Mouse (Mus musculus) telencephalon, adult 2 months (tissue): ENCODE data around the gene Mpi.

ENCODE experiments used
- DNase-seq: peaks from one replicate; pipeline ENCODE4 v3.0.0-alpha.2; 2011; ENCODE audit warnings: low read depth, low spot score

The Mpi gene

DNA sequence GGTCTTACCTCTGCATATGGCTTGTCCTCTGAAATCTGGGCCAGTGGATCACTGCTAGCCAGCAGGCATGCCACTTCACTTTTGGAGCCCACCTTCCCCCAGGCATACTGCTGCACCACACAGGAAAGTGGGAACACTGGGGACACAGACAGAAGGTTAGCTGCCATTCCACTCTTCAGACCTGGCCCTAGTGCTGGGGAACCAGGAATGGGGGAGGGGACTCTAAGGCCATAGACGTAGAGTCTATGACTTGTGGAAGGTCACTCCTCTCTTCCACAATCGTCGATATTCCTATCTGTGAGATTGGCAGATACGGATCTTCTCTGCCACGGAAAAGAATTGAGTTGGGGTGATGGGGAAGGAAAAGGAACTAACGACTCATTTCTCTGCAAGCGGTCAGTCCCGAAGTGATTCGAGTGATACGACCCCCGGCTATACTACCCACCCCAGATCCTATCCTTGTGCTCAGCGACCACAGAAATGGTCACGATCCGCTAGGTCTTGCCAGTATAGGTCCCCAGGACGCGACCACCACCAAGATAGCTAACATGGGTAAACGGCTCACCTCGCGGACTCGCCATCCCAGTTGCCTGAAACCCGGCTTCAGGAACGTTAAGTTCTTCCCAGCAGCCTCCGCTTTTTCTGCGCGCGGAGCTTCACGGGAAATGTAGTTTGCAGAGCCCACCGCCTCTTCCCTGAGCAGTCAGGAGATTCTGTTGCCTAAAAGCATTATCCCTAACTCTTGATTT is at the start of gene Mpi:
Mpi (minus strand) TSS at position 625 of the 749 bp plus-strand sequence.
- peak; percentile 76 for DNase-seq

DNA sequence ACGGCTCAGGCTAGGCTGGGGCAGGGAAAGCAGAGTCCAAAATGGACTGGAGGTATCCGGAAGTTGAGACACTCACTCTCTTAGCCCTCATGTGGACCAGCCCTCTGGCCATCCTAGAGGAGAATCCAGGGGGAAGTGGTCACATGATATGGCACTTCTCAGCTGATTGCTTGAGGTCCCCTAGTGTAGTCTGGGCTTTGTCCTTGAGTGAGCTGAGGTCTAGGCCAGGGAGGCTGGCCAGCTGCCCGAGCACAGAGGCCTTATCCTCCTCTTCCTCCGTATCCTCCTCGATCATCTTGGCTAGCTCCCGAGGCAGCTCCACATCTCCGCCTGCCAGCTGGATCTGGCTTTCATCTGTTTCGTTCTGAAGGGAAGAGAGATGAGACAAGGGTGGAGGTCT is 49.5 kb upstream of the Mpi start:
- no peak for DNase-seq

DNA sequence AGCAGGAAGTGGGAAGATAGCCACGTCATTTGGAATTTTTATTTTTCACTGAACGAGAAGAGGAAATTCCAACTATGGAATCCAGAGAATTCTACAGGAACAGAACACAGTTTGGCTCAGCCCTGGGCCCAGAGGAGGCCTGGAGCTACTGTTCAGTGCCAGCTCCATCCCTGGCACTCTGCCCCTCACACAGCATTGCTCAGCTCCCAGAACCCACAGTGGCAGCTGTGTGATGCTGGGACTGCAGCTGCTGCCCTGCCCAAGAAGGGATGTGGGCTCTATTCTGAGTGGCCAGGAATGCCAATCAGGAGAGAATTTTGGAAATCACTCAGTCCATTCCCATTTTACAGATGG is 48.8 kb upstream of the Mpi start:
- DNase-seq, result peak; percentile 75

DNA sequence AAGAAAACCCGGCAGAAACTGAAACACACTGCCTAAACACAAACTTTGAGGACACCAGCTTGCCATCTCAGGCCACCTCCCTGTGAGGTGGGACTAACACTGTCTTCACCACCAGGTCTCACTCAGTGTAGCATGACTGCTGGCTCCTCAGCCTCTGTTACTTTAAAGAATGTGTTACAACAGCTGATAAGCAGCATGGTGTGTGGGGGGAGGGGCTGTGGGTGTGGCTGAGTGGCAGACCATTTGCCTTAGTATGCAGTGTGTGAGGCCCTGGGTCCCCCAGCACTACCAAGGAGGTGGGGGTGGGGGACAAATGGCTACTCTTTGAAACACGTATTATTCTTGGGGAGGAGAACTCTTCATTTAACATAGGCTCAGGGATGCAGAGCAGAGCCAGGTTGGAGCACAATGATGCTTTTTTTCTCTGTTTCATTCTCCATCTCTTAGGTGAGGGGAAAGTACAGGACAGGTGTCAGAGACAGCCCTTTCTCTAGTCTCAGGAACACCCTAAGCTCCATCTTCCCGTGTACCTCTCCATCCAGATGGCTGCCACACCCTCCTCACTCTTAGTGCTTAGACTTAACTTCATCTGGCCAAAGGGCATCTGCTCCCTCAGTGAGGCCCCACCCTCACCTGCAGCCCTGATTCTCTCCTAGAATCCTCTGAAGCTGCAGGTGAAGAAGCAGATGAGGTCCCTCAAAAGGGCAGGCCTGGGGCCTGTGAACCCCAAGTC is 48.2 kb upstream of the Mpi start:
- DNase-seq, result no peak

DNA sequence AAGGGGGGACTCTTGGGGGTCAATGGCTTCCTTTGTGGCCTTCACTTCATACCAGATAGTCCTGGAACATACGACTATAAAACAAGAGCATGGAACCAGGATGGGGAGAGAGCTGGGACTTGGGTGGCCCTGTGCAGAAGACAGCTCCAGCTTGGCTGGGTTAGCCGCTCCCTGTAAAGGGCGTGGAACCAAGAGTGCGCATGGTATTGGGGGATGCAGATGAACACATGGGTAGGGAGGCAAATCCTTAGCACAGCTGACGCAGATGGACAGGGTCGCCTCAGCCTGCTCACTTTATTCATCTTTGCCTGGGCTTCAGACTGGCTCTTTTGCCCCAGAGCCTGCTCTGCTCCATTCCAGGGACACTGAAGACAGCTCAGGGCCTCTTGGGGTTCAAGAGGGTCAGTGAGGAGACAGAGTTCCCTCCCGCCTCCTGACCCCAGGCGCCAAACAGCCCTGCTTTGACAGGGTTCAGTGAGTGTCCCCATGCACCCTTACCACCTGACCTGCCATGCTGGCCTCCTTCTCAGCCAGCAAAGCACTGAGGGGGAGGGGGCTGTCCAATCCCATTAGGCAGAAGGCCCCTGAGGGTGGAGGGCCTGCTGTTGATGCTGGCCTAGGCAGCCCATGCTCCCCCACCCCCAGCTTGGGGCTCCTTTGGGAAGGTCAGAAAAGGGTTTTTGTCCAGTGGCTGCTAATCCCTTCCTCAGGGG is 46.4 kb upstream of the Mpi start:
- DNase-seq, result no peak

DNA sequence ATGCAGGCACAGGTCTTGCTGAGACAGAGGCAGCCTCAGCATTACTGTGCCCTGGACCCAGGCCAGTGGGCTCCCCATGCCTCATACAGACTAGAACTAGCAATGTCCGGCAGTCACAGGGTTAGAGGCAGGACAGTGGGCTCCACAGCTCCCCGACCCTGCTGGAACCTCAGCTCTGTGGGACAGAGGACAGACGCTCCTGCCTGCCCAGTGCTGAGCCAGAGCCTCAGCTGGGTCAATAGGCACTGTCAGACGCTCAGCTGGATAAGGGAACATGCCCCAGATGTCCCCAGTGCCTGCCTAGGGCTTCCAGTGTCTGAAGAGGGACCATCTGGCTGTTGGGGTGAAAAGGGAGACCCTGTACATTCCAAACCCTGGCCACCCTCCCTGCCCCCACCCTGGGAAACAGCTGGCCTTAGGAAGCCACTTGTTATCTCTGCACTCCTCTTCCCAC is 45.4 kb upstream of the Mpi start:
- no peak for DNase-seq

DNA sequence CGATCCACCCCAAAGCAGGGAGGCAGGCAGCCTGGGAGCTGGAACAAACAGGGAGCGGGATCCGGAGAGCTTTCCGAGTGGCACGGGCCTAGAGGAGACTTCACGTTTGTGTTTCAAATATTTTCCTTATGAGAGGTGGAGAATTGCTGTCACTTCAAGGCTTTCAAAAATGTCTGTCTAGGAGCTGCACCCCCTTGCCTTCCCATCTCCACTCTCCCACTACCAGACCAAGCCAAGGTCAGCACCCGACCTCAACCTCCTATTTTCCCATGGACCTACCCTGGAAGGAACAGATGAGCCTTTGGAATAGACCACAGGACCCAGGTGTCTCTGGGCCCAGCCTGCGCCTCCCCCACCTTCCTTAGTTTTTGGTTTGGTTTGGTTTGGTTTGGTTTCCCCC is 44.7 kb upstream of the Mpi start:
- no peak for DNase-seq

DNA sequence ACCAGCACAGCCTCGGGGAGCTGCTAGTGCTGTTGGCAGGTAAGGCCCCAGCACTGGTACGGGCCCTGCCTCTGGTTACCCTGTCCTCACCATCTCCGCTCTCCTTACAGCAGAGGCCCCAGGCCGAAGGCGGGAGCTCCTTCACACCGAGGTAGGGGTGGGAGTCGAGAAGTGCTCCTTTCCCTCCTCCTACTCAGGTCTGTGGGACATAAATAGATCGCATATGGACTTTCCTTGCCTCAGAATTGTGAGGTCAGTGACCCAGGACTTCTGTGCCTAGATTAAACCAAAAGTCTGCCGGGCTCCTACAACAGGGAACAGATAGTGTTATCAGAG is 41.6 kb upstream of the Mpi start:
- no peak for DNase-seq

DNA sequence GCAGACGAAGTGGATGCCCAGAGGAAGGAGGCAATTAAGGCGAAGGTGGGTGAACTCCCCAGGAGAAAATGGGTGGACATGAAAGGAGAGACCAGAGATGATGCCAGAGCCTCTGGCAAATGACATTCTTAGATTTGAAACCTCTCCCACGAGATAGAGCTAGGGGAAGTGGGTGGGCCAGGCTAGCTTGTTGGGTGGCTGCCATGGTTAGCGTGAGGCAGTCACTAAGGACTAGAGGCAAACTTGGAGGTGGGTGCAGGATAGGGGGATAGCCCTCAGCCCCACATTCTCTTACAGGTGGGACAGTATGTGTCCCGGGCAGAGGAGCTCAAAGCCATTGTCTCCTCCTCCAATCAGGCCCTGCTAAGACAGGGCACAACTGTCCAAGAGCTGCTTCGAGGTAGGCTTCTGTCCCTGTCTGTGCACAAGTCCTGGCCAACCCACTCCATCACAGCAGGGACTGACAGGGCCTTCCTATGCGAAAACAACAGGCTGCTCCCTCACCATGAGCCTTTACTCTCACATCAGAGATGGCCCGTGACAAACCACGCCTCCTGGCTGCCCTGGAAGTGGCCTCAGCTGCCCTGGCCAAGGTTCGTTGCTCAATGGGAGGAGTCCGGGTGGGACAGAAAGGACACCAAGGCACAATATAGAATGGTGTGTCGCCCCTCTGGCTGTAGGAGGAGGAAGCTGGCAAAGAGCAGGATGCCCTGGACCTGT is 41.1 kb upstream of the Mpi start:
- no peak for DNase-seq

DNA sequence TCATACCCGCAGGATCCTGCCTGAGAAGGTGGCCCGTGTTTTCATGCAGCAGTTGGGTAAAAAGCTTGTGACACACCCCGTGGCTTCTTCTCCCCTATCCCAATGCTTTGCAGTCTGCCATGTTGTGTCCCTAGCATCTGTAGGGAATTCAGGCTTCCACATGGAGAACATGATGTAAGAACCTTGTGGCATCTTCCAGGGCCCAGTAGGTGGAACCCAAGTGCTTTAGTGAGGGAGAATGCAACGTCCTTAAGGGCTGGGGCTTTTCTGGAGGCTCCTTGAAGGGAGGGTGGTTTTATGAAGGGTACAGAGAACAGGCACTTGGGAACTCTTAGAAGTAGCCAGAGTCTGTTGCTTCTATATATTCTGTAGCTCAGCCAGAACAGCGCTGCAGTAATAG is 38.2 kb upstream of the Mpi start:
- peak; percentile 53 for DNase-seq

DNA sequence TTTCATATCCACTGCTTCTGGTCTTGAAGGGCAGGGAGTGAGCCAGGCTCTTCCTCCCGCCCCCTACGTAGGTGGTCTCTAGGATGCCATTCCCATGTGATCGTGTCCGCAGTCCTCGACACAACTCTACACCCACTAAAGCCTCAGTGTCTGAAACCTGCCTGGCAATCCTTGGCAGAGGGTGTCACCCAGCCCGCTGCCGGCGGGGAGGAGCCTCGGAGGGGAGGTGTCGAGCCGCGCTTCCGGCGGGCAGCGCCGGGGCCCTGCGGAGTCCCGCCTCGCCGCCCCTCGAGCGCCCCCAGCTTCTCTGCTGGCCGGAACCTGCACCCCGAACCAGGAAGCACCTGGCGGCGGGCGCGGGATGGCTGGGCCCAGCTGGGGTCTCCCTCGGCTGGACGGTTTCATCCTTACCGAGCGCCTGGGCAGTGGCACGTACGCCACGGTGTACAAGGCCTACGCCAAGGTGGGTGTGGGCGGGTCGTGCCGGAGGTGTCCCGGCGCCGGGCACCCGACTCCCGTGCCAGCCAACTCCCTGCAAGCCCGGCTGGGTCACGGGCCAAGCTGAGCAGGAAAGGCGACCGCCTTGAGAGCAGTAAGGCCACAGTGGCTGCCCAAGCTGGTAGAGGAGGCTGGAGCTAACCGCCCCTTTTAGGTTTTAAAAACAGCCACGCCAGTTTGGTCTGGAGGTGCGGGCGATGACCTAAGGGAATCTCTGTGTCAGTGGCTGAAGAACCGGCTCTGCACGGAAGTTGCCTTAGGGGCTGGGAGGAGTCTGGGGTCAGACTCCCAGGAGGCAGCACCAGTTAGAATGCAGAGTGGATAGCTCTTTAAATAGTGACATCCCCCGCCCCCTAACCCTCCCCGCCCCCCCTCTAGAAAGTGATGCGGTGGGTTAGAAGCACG is 36.9 kb upstream of the Mpi start, which contains the start of gene Ulk3:
Ulk3 (plus strand) TSS at position 229 of the 903 bp plus-strand sequence.
- DNase-seq, result peak; percentile 50

DNA sequence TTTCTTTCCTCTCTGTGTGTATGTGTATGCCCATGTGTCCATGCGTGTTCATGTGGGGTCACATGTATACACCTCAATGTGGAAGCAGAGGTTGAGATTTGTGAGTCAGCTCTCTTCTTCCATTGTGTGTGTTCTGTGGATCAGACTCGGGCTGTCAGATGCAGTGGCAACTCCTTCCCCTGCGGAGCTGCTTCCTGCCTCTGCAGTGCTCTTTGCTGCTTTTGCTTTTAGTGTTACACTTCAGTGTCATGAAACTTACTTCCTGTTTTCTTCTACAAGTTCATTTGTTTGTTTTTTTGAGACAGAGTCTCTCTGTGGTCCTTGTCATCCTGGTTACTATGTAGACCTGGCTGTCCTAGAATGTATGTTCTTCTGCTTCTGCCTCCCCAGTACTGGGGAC is 32.4 kb upstream of the Mpi start:
- DNase-seq, result no peak

DNA sequence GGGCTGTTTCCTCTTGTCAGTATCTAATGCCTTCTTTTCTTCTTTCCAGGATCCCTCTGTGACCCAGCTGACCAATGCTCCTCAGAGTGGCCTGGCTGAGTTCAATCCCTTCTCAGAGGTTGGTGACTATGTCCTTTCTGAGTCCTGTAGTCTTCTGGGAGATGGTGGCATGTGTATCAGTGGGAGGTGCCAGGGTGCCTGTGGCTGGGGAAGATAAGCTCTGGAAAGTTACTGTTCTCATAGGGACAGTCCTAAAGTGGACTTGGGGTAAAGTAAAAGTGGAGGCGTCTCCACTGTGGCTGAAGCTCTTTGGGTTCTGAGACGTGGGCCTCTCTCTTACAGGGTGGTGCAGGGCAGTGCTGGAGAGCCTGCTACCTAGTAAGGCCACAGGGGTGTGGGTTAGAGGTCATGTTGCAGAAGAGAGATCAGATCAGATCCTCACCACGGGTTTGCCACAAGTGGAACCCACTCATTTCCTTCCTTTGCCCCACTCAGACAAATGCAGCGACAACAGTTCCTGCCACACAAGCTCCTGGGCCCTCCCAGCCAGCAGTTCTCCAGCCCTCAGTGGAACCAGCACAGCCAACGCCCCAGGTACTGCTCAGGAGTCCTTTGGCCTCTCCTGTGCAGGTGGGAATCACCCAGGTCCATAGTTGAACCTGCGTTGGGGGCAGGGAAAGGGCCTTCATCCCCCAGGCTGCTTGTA is 24.7 kb upstream of the Mpi start:
- no peak for DNase-seq

DNA sequence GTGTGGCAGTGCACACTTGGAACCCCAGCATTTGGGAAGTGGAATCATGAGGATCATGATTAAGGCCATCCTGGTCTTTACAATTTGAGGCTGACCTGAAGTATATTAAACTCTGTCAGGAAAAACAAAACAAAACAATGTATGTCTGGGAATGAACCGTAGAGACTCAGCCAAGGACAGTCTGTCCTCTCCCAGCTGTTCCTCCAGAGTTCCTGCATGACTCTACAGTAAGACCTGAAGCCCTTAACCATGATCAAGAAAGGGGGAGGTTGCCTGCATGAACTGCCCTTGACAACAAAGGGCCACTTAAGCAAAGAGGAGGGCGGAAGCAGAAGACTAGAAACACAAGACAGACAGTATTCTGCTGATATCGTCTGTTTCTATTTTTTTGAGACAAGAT is 23.0 kb upstream of the Mpi start:
- no peak for DNase-seq

DNA sequence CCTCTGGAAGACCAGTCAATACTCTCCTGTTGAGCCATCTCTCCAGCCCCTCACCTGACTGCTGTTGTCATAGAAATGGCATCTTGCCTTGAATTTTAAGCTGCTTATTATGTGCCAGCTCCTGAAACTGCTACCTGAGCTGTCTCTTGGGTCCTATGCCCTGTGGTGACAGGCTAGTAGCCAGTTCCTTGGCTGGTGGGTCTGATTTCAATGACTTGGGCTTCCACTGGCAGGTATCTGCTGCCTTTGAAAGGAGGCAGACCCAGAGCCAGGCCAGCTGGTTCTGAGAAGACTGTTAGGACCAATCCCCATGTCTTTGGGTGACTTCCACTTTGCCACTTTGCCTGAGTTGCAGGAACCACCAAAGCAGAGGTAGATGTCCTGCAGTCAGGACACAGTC is 21.8 kb upstream of the Mpi start:
- no peak for DNase-seq

DNA sequence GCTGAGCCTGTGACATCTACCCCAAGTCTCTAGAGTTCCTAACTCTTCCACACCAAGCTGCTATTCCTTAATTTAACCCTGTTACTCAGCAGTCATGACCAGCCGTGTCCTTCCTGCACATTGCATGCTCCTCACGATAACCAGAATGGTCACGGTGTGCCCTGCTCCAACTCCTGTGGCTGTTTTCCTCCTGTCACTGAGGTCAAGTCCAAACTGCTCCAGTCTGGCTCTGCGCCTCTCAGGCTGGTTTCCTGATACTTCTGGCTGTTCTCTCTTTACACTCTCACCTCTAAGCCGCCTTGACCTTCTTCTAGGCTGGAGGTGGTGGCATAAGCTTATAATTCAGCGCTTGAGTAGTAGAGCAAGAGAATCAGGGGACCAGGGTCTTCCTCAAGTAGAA is 15.9 kb upstream of the Mpi start:
- no peak for DNase-seq

DNA sequence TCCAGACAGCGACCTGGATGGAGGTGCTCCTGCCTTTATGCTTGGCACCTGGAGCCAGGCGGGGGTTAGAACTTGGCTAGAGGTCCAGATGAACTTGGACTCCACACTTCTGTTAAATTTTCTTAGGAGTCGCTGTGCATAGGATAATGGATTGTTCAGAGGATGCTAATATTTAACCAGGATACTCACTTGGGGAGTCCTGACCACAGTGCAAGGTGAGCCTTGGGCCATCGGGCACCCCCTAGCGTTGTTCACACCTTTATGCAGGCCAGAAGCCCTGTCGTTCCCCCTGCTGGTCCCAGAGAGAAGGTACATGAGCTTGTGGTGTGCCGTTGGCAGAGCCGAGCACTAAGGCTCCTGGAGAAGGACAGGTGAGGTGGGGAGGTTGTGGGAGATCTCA is 14.3 kb upstream of the Mpi start:
- DNase-seq, result no peak

DNA sequence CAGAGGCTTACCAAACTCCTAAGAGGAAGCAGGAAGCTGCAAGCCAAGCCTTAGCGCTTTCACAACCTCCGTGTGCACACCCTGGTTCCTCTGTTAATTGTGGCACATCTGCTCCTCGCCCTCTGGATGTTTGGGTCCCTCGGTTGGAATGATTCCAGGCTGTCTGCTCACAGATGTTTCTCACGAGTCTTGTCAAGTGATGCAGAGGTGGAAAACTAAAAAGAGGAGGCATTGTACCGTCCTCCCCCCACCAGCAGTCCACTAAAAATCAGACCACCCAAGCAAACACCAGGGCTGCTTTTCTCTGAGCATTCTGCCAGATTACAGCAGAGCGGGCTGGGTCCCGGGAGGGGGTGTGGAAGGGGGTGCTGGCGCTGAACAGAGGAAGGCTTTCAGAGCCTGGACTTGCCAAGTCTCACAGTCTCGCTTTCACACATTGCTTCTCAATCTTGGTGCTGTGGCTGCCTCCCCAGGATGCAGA is 13.2 kb upstream of the Mpi start:
- no peak for DNase-seq

DNA sequence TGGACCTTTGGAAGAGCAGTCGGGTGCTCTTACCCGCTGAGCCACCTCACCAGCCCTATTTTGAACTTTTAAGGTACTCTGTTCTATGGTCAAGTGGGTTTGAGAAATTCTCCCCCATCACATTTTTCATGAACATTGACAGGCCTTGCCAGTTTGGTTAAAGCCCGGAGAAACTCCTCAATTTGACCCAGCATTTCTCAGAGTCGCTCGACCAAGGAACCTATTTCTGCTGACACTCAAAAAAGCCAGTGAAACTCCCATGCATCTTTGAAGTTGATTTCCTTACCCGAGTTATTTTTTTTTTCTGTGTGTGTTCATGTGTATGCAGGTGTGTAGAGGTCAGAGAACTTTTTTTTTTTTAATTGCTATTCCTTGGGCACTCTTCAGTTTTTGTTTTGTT is 12.0 kb upstream of the Mpi start:
- no peak for DNase-seq

DNA sequence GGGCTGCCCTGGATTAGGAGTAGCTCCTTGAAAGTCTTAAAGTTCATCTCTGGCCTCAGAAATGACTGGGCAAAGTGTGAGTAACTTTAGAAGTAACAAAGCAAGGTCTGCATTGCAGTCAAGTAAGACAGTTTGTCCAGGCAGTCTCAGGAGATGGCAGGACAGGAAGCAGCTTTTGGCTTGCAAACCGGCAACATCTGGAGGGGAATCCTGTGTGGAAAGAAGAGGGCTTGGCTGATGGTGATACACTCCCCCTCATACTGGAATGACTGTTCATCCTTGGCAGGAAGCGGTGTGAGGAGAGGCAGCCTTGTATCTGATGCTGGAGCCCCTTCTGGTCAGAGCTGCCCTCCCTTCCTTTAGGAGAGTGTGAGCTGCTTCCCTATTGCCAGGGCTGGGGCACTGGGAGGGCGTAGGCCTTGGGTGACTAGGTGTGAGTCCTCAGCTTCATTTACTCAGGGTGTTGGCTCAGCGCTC is 10.4 kb upstream of the Mpi start:
- DNase-seq, result no peak
